Mouse (Mus musculus) adrenal gland, adult (tissue): Measurements from ENCODE around the gene Mymk.
A peak's percentile ranks its signal among the peaks of the same experiment; 100 is the strongest.

Experiments used
- DNase-seq, 2 experiments: peaks; one replicate each; pipeline ENCODE4 v3.0.0; 2022 to 2023; ENCODE audit warnings: low spot score in 1 of 2; ENCODE audit not compliant: inconsistent age in 2 of 2

Gene Mymk

DNA sequence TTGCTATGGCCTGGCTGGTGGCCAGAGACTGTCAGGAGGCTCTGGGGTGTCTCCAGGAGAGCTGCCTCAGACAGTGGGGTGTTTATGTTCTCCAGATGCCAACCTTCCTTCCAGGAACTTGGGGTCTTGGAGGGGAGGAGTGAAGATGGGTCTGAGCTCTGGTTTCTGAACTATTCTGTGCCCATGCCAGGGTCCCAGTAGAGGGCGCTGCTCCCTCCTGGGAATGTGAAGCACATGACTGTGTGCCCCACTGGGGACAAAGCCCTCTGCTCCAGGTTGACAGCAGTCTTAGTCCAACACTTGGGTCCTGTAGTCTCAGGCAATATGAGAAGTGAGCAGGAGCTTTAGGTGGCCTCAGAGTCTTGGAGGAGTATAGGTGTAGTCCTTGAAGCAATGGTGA lies 32.7 kb downstream of the Mymk start:
- DNase-seq, result no peak

DNA sequence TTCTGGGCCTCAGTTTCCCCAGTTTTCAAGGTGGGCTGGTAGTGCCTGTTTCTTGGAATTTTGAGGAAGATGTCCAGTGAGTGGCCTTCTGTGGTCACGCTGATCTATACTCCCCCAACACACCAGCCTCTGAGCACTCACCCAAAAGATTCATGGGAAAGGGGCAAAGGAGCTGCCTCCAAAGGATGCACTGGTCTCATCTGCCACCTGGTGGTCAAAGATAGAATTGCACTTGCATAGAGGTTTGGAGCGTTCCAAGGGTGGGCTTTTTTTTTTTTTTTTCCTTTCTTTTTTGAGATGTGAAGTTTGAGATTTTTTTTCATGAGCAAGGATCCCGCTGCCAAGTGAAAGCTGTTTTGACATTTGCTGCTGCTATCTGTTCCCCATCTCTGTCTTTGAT lies 33.4 kb downstream of the Mymk start:
- peak; percentile 49 to 87 for DNase-seq

DNA sequence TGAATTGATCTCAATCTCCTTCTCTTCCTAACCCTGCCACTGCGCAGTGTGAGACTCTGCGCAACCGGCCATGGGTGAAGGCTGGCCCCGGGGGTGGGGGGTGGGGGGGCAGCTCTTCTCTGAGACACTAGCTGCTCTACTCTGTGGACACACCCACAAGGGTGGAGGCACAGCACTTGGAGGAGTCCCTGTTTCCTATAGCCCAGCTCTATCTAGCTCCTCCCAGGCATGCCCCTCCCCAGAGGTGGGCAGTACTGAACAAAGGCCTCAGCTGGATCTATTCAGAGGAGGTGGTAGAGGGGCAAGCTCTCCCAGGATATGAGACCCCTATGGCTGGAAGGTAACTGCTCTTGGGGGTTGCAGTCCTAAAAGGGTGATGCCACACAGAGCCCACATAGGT lies 35.0 kb downstream of the Mymk start:
- DNase-seq, result no peak

DNA sequence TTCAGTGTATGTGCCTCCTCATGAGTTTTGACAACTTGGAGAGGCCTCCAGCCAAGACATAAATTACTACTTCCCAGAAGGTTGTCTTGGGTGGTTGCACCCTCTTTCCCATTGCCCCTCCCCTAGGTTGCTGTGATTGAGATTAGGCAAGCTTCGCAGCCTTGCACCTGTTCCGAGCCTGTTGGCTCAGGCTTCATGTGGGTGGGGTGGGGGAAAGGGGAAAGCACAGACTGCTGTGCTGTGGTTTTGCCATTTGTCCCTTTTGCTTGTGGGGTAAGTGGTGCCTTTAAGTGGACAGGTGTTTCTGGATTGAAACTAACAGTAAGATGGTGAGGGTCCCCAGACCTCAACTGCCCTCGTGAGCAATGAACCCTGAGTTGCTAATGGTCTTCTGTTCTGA lies 36.0 kb downstream of the Mymk start:
- no peak for DNase-seq

DNA sequence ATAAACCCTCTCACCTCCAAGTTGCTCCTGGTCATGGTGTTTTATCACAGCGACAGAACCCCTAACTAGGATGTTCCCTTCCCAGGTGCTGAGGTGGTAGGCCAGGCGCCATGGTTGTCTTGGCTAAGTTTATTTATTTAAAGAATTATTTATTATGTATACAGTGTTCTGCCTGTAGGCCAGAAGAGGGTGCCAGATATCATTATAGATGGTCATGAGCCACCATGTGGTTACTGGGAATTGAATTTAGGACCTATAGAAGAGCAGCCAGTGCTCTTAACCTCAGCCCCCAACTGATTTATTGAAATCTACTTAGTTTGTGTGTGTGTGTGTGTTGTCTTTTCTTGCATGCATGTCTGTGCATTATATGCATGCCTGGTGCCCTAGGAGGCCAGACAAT lies 39.6 kb downstream of the Mymk start:
- no peak for DNase-seq

DNA sequence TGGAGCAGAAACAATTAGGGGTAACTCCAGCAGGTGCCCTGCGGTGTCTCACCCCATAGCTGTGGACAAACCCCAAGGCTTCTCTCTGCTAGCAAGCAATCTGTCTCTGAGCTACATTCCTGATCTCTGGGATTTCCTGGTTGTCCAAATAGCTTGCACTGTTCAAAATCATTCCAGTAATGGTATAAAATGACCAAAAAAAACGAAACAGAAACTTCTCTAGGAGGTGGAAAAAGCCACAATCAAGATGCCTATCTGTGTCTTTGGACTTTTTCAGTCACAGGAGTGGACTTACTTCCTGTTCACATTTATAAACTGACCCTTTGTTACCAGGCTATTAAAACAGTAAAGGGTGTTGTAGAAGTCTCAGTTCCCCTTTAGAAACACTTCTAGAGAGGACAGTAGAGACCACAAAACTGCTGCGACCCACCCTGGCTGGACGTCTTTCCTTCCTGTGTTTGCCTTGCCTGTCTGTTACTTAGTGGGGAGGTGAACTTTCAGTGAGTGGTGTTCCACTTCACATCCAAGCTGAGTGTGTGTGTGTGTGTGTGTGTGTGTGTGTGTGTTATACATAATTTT lies 43.5 kb downstream of the Mymk start:
- DNase-seq, result no peak

DNA sequence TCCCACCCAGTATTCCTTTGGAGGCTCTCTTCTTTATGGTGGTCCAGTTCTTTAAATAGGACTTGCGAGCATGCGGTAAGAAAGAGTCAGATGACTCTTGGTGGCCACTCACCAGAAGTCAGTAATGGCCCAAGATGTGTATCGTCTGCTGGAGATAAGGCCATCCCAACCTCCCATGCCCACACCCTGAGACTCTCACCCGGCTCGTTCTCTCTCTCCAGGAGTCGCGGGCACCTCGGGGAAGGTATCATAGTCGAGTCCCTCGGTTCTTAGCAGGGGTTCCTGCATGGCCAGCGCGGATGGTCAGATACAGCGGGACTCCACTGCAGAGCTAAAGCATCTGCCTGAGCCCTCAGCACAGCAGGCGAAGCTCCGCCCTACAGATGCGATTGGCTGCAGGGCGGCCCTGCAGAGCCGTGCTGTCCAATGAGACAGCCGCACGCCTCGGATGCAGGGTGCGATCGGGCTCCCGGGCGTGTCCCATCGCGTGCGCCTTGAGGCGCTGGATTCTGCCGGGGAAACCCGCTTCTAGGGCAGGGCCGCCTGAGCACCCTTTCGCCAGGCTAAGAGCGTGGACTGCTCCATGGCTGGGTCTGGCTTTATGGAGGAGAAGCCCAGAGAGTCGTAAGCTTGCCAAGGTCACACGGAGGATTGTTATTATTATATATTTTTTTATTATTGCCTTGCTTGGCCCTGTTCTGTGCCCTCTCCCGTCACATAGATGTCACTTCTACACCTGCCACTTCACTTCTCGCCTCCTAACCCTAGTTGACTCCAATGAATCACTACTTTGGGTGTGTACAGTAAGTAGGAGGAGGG lies 44.2 kb downstream of the Mymk start, which contains the start of gene Slc2a6:
TSS of gene Slc2a6 (minus strand) at position 381 of the 819 bp plus-strand sequence.
- peak; percentile 91 to 93 for DNase-seq

DNA sequence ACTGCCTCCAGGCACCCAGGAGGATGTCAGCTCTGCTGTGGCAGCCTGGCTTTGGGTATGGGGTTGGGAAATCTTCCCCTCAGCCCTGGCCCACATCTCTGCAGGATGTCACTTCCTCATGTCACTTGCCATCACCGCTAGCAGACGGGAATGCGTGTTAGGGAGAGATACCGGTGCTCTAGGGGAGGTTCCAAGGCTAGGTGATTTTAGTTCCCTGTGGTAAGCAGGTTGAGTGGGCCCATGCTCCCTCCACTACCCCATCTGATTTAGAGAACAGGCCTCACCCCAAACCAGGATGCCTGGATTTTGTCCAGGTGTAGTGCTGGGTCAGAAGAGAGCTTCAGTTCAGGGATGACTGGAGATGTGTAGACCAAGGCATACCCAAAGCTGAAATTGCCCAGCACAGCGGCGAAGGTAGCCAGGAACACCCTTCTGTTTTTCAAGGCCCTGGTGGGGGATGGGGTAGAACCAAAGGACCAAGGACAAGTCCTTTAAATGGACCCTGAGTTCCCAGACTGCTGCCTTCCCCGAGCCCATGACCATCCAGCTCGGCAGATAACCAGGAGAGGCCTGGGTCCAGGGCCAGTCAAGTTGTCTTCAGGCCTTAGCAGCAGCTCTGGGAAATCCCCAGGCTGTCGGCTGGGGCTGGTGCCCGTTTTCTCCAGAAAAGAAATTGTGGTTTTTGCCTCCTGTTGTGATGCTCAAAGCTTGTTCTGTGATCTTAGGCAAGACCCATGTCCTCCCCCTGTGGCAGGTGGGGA lies 44.9 kb downstream of the Mymk start:
- no peak for DNase-seq

DNA sequence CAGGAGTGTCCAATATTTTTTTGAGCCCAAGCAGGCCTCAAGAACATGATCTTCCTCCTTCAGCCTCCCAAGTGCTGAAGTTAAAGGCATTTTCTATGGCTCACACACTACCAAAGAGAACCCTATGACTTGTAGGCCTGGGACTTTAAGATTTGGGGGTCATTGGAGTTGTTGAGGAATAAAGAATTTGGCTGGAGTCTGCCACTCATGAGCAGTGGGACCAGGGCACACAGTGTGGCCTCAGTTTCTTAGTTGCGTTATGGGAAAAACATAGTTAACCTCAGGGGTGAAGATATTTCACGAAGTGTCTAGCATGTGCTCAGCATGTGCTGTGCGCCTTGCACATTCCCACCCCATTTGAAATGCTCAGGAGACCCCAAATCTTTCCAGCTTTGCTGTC lies 45.6 kb downstream of the Mymk start:
- no peak for DNase-seq

DNA sequence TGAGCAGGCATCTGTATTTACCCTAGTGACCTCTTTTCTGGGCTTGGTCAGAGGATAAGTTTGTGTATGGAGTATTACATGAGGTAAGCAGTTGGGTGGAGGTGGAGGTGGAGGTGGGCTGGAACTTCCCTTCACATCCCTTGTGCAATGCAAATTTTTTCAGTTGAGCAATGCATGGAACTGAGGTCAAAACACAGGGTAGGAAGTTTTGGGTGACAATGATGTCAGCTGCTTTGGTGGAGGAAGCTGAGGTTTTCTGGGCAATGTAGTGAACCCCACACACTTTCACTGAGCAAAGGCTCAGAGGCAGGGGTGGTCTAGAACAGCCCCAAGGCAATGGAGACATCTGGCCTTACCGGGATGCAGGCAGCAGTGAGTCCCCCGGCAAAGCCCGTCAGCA lies 46.4 kb downstream of the Mymk start:
- no peak for DNase-seq

DNA sequence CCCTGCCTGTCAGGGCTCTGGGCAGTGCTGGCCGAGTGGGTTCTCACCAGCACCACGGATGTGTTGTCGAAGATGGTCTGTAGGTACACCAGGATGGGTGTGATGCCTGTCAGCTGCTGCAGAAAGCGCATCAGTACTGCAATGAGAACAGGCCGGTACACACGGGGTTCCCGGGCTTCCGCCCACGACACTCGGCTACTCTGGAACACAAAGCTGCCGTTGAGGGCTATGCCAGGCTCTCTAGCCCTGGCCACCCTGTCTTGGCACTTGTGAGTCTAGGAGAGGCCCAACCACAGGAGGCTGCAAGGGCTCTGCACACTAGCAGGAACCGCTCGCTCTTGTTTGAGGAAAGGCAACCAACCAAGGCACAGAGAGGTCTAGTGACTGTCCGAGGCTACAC lies 47.8 kb downstream of the Mymk start:
- DNase-seq, result no peak

DNA sequence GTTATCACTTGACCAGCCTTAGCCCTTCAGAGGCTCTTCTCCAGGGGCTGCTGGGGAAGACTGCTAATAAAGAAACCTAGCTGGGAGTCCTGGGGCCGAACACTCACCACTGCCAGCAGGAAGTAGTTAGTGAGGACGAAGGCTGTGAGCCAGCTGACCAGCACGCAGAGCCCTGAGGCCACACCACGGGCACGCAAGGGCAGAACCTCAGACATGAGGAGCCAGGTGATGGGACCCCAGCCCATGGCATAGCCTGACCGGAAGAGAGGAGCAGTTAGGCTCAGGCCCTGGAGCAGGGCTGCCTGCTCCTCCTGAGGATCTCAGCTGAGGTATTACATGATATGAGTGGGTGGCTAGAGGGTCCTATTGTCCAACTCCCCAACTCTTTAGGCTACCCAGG lies 49.4 kb downstream of the Mymk start:
- DNase-seq, result no peak

DNA sequence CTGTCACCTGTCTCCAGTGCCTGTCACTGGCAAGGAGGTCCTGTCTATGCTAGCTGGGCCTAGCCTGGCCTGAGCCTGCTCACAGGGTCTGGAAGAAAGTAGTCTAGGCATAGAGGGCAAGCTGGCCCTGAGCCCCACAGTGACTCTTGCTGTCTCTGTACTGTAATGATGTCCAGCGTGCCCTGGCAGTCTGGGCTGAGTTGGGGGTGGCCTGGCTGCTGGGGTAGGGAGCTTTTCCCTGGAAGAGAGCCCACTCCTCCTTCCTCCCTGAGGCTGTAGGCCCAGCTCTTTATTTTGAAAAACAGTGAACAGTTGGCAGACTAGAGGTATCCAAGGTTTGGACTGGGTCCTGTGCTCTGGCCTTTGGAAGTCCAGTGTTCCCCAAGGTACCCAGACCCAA lies 50.9 kb downstream of the Mymk start:
- no peak for DNase-seq

DNA sequence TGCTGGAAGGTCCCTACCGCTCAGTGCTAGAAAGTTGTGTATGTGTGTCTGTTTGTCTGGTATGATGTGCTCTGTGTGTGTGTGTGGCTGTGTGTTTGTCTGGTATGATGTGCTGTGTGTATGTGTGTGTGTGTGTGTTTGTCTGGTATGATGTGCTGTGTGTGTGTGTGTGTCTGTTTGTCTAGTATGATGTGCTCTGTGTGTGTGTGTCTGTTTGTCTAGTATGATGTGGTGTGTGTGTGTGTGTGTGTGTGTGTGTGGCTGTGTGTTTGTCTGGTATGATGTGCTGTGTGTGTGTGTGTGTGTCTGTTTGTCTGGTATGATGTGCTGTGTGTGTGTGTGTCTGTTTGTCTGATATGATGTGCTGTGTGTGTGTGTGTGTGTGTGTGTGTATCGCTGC lies 52.4 kb downstream of the Mymk start:
- DNase-seq, result no peak

DNA sequence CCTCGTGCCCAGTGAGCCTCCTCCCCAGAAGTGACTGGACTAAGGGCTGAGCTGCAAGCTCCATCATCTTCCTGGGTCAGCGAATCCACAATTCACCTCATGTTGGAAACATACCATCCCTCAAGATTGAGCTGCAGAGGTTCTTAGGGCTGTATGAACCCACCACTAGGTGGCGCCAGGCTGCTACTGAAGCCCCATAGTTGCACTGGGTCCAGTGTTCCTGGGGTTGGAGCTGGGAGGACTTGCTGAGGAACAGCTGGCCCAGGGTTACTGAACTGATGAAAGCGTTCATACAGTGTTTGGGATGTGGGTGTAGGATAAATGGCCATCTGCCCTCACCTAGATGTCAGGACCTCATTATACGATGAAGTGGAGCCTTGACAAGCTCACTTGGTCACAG lies 54.2 kb downstream of the Mymk start:
- peak; percentile 63 to 88 for DNase-seq
